Mouse (Mus musculus) midbrain, embryonic 12.5 days (tissue): ENCODE data around the gene Asf1b. TPM values are rescaled to one million over a fixed set of nuclear protein-coding genes. Genes with fewer than 3 reads are reported as not detected.

Source experiments
- ATAC-seq: fragments of 200-750 bp; cut with Nextera tagmentation; 2 replicates; pipeline ENCODE4 v1.8.0; 2017; ENCODE audit warnings: low read depth, moderate TSS enrichment, moderate library complexity; ENCODE audit not compliant: low FRiP score
- H3K27ac ChIP-seq: fragments of 300-500 bp; sonication (generic); replicated peaks from 2 replicates; pipeline ENCODE4 v1.5.1; 2016; ENCODE audit warnings: mild to moderate bottlenecking
- H3K27me3 ChIP-seq: fragments of 300-500 bp; sonication (generic); 2 replicates; pipeline ENCODE4 v1.6.1; 2016; ENCODE audit warnings: mild to moderate bottlenecking
- H3K36me3 ChIP-seq: fragments of 300-500 bp; sonication (generic); 2 replicates; pipeline ENCODE4 v1.6.1; 2016
- H3K4me1 ChIP-seq: fragments of 300-500 bp; sonication (generic); 2 replicates; pipeline ENCODE4 v1.6.1; 2016
- H3K4me2 ChIP-seq: fragments of 300-500 bp; sonication (generic); replicated peaks from 2 replicates; pipeline ENCODE4 v1.6.1; 2016; ENCODE audit warnings: mild to moderate bottlenecking, moderate library complexity
- H3K4me3 ChIP-seq: fragments of 300-500 bp; sonication (generic); 2 replicates; pipeline ENCODE4 v1.5.1; 2016; ENCODE audit warnings: mild to moderate bottlenecking
- H3K9ac ChIP-seq: fragments of 300-500 bp; sonication (generic); replicated peaks from 2 replicates; pipeline ENCODE4 v1.6.1; 2016; ENCODE audit warnings: mild to moderate bottlenecking, moderate library complexity
- H3K9me3 ChIP-seq: fragments of 300-500 bp; sonication (generic); 2 replicates; pipeline ENCODE4 v1.6.1; 2016; ENCODE audit warnings: mild to moderate bottlenecking
- WGBS: fragments of 180-500 bp; shearing (Covaris S2); methylation state at CpG from one replicate; pipeline ENCODE4 v1.1.7; 2016; 5-methylcytosine and 5-hydroxymethylcytosine counted together
- microRNA counts: library from miRNA; unstranded; fragments of <30 nt; microRNA quantifications from one replicate; lab custom pipeline; 2017
- microRNA-seq: library from miRNA; unstranded; fragments of <30 nt; microRNA quantifications from one replicate; pipeline ENCODE4, GENCODE M21; 2017
- polyA plus RNA-seq: library from polyadenylated mRNA; unstranded; fragments of >200 nt; fragmentation: Nextera tagmentation; extraction: Ambion mirVana; gene quantifications from 2 replicates; pipeline ENCODE4 v1.2.1, GENCODE M21; 2016

Gene Asf1b
- polyA plus RNA-seq, 1 experiment from 2014 or later = 62.8 TPM

DNA sequence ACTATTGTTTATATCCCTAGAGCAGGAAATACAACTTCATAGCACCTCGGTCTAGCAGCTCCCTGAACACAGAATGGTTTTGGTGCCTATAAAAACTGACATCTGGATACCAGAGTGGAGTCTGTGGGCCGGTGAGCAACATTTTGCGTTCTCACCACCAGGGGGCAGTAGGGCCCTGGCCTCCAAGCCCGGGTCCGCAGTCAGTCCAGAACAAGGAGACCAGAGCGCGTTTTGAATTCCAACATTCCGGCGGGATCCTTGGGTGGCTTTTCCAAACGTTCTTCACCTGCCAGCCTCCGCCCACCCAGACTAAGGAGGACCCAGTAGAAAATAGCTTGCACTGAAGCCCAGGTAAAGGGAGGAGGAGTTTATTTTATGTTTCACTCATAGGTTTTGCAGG is 54.6 kb downstream of the Asf1b start:
- H3K36me3 ChIP-seq = no peaks in the 10 kb centered on the region
- peaks cover 49% of the 10 kb centered on the region for H3K27me3 ChIP-seq
- H3K27ac ChIP-seq = no peak overlapping the region
- WGBS = 2% methylated on average over 11 of the region's 11 CpGs
- no peak overlapping the region for H3K4me3 ChIP-seq
- H3K4me1 ChIP-seq = peaks cover 30% of the 10 kb centered on the region
- no peak for ATAC-seq
- no peak overlapping the region for H3K4me2 ChIP-seq
- no peaks in the 10 kb centered on the region for H3K9me3 ChIP-seq
- no peak overlapping the region for H3K9ac ChIP-seq

DNA sequence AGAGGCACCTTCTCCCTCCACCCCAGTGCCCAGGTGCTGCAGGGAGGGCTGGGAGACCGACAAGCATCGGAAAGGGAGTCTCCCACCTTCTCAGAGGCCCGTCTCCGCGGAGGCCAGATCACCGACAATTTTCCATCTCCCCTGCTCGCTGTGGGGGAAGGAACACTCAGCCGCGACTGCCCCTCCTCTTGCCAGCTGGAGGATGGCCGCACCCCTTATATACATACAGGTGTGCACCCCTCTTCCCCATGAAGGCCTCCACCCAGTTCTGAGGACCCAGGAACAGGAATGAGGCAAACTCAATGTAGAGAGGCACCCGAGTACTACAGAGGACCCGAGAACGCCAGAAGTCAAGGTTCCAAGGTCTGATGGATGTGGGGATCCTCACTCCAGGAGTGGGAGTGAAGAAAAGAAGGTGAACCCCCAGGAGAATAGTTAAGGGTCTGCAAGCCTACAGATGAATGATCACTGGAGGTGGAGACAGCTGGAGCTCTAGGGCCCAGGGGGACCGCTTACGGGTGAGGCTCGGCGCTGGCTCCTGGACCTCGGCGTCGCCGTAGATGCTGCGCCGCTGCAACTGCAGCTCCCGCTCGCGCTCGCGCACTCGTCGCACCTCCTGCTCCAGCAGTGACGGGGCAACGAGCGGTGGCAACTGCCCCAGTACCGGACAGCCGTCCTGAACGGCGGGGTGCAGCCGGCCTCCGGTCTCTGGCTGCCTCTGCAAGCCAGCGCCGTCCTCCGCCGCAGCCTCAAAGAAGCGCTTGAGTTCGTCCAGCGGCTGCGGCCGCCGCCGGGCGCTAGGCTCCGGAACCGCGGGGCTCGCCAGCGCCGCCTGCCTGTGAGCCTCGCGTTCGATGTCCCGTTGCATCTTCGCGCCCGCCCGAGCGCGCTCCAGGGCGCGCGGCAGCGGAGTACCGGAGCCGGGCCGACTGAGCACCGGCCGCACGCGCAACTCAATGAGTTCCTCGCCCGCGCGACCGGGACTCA is 55.6 kb downstream of the Asf1b start:
- Histone ChIP-seq H3K27ac (no peak overlapping the region), H3K4me3 (peak overlapping the region; percentile 54), H3K4me1 (peaks cover 27% of the 10 kb centered on the region), H3K27me3 (peaks cover 55% of the 10 kb centered on the region), H3K36me3 (no peaks in the 10 kb centered on the region), H3K9me3 (no peaks in the 10 kb centered on the region), H3K9ac (peak overlapping the region; percentile 60), H3K4me2 (peak overlapping the region; percentile 97)
- WGBS = 2% methylated on average over 82 of the region's 83 CpGs
- peak; percentile 54 for ATAC-seq

DNA sequence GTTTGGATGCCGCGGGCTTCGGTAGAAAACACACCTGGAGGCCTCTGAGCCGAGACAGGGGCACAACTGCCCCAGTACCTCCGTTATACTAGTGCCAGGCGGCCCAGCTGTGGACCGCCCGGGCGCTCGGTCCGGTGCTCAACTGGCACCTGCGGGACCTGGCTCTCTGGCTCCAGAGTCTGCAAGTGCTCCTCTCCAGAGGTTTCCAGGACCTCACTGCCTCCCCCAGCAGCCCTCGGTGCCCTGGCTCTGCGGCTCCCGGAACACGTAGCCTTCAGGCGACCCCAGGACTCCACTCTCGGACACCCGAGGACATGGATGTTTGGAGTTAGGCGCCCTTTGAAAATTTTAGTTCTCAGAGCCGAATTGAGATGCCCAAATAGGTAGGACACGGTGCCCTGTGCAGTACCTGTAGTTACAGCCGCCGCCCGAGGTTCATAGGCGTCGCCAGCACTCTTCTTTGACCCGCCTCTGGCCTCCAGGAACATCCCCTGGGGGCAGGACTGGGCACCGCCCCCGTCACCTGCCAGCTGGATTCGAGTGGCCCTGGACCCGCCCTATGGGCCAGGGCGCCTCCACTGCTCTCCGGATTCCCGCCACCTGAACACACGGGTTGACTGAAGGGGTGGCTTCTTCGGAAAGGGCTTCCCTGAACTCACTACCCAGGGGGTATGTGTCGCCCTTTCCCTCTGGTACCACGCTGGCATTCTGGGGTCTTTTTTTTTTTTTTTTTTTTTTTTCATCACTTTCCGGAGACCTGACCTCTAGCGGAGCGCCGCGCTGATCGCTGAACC is 56.6 kb downstream of the Asf1b start, which contains the start of gene 2210011C24Rik:
Gene 2210011C24Rik, minus strand, starts transcription at position 467 of the 794 bp plus-strand sequence.
- Histone ChIP-seq H3K4me1 (peaks cover 27% of the 10 kb centered on the region), H3K4me2 (peak within 1 kb of the TSS; percentile 97), H3K27me3 (peaks cover 55% of the 10 kb centered on the region), H3K27ac (no peak within 1 kb of the TSS), H3K9ac (peak within 1 kb of the TSS; percentile 60), H3K4me3 (peak within 1 kb of the TSS; percentile 54), H3K36me3 (no peaks in the 10 kb centered on the region), H3K9me3 (no peaks in the 10 kb centered on the region)
- no peak for ATAC-seq
- 1% methylated on average over 45 of the region's 45 CpGs for WGBS

DNA sequence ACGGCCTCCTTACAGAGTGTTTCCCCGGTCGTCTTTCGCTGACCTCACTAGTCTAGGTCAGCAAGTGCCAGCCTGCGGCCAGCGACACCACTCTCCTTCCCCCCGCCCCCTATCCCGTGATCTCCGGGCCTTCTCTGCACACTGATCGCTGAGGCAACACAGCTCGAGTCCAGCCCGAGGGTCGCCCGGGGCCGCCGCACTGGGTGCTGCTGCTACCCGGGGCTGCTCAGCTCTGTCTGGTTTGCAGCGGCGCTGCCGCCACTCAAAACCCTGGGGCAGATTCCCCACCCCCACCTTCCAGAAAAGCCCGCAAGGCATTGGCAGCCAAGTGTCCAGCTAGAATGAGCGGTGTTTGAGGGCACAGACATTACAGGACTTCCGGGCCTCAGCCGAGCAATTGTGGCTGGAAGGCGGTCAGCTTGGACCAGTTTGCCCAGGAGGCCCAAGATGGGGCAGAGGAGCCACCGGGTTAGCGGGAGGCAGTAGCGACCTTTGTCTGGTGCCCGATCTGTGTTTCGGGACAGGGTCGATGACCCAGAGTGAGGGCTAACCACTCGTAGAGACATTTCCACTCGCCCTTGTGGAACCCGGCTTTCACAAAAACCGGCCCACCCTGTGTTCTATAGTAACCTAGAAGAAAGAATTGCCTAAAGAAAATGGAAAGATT is 57.3 kb downstream of the Asf1b start:
- ATAC-seq = no peak
- Histone ChIP-seq H3K4me2 (peak overlapping the region; percentile 97), H3K9me3 (no peaks in the 10 kb centered on the region), H3K27ac (no peak overlapping the region), H3K27me3 (peaks cover 60% of the 10 kb centered on the region), H3K36me3 (no peaks in the 10 kb centered on the region), H3K4me1 (peaks cover 27% of the 10 kb centered on the region), H3K4me3 (peak overlapping the region; percentile 54), H3K9ac (peak overlapping the region; percentile 49; the same call in 1 of the 2 replicates)
- WGBS = 2% methylated on average over 35 of the region's 35 CpGs

DNA sequence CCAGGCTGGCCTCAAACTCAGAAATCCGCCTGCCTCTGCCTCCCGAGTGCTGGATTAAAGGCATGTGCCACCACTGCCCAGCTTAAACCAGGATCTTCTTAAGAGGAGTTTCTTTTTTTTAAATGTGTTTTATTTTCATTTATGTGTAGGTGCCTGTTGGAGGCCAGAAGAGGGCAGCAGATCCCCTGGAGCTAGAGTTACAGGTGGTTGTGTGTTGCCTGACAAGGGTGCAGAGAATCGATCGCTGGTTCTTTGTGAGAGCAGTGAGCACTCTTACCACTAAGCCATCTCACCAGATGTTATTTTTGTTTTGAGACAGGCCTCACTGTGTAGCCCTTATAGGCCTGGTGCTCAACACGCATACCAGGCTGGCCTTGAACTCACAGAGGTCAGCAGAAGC is 60.5 kb downstream of the Asf1b start:
- H3K27me3 ChIP-seq = peaks cover 58% of the 10 kb centered on the region
- no peak overlapping the region for H3K9ac ChIP-seq
- 90% methylated on average over 5 of the region's 5 CpGs for WGBS
- H3K4me1 ChIP-seq = peaks cover 19% of the 10 kb centered on the region
- ATAC-seq = no peak
- H3K36me3 ChIP-seq = no peaks in the 10 kb centered on the region
- H3K27ac ChIP-seq = no peak overlapping the region
- no peak overlapping the region for H3K4me2 ChIP-seq
- H3K4me3 ChIP-seq = no peak overlapping the region
- H3K9me3 ChIP-seq = no peaks in the 10 kb centered on the region

DNA sequence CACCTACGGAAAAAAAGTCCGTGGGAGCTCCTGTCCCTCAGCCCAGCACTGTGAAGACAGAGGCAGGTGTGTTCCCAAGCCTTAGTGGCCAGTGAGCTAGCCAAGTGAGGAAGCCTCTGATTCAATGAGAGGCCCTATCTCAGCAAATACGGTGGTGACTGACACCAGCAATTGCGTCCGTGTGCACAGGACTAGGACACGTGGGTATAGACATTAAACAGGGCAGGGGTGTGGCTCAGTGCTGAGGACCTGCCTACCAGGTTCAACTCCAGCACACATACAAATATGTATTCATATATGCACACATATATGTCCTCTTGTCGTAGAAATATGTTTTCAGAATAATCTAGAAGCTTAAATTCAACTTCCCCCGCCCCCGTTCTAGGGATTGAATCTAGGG is 64.4 kb downstream of the Asf1b start:
- Histone ChIP-seq H3K27ac (no peak overlapping the region), H3K4me1 (peaks cover 6% of the 10 kb centered on the region), H3K27me3 (peaks cover 56% of the 10 kb centered on the region), H3K36me3 (no peaks in the 10 kb centered on the region), H3K4me2 (no peak overlapping the region), H3K9ac (no peak overlapping the region), H3K4me3 (no peak overlapping the region), H3K9me3 (no peaks in the 10 kb centered on the region)
- ATAC-seq = no peak
- 86% methylated on average over 9 of the region's 9 CpGs for WGBS

MicroRNAs encoded within 50 kb of the gene (microRNA counts, 519-probe panel; counts per million panel counts)
- not detected for microRNA mmu-miR-1199 (lab: Ali Mortazavi, UCI)

Small RNAs within 50 kb of the gene (microRNA-seq; reads per million reads assigned to microRNA genes)
- not detected for gene Gm44330
- not detected for gene Gm44450
- not detected for gene Mir1199
- gene Mir8111 = 1.6 reads per million

Other genes starting within 250 kb of the Asf1b start
- 184 and 186 TPM in 2 replicates for gene Ddx39, start 240.3 kb upstream of the Asf1b start, polyA plus RNA-seq
- 13.9 and 16.7 TPM in 2 replicates for gene Adgre5, start 214.2 kb upstream of the Asf1b start, polyA plus RNA-seq
- 30.2 and 30.4 TPM in 2 replicates for gene Adgrl1, start 55.4 kb upstream of the Asf1b start, polyA plus RNA-seq
- 0.76 and 0.88 TPM in 2 replicates for gene Gm10644, start 302 bp upstream of the Asf1b start, polyA plus RNA-seq
- gene Prkaca, start 17.5 kb downstream of the Asf1b start, polyA plus RNA-seq = 193 and 207 TPM in 2 replicates
- gene Samd1, start 42.2 kb downstream of the Asf1b start, polyA plus RNA-seq = 7.7 and 9.7 TPM in 2 replicates
- gene 1700067K01Rik, start 46.0 kb downstream of the Asf1b start, polyA plus RNA-seq = 0.89 and 1.1 TPM in 2 replicates
- gene 2210011C24Rik, start 56.7 kb downstream of the Asf1b start, polyA plus RNA-seq = not detected in 2 replicates
- 3.5 and 3.9 TPM in 2 replicates for gene Palm3, start 66.0 kb downstream of the Asf1b start, polyA plus RNA-seq
- 0.46 and 0.52 TPM in 2 replicates for gene Il27ra, start 87.1 kb downstream of the Asf1b start, polyA plus RNA-seq
- gene Rln3, start 89.5 kb downstream of the Asf1b start, polyA plus RNA-seq = not detected in 2 replicates
- gene Gm10643, start 109.6 kb downstream of the Asf1b start, polyA plus RNA-seq = 1.5 and 1.6 TPM in 2 replicates
- gene Rfx1, start 111.3 kb downstream of the Asf1b start, polyA plus RNA-seq = 9.3 and 10.0 TPM in 2 replicates
- 20.5 and 22.1 TPM in 2 replicates for gene Dcaf15, start 149.3 kb downstream of the Asf1b start, polyA plus RNA-seq
- gene Podnl1, start 170.5 kb downstream of the Asf1b start, polyA plus RNA-seq = 0.46 and 0.51 TPM in 2 replicates
- gene Cc2d1a, start 192.4 kb downstream of the Asf1b start, polyA plus RNA-seq = 19.0 and 19.5 TPM in 2 replicates
- gene 4930432K21Rik, start 192.5 kb downstream of the Asf1b start, polyA plus RNA-seq = 2.4 TPM in 2 replicates
- gene Nanos3, start 229.7 kb downstream of the Asf1b start, polyA plus RNA-seq = 4.5 and 8.3 TPM in 2 replicates